Mouse (Mus musculus) embryo, embryonic 10.5 days (tissue): ENCODE results near the gene Trex1.

Experiments used
- DNase-seq: peaks from one replicate; pipeline ENCODE4 v3.0.0-alpha.2; 2015; ENCODE audit warnings: low spot score

Gene Trex1

GRCm38 (mm10) chr9:109087987-109088386 lies 28.5 kb upstream of the Trex1 start:
- DNase-seq: peak; percentile 76

- DNase-seq: peak; percentile 75
These were observed 25.4 kb upstream of the Trex1 start for GRCm38 (mm10) chr9:109084922-109085321.

- peak; percentile 95 for DNase-seq
These were observed 22.7 kb upstream of the Trex1 start, which contains the start of the genes Ccdc51 and Tma7 for GRCm38 (mm10) chr9:109082124-109082800. Gene Ccdc51, plus strand, starts transcription at chr9:109082493. Gene Tma7, minus strand, starts transcription at chr9:109082587.

- peak; percentile 11 for DNase-seq
These were observed 22.2 kb upstream of the Trex1 start for GRCm38 (mm10) chr9:109081749-109082123.

GRCm38 (mm10) chr9:109080516-109080915 lies 21.0 kb upstream of the Trex1 start:
- no peak for DNase-seq

- peak; percentile 94 for DNase-seq
These were observed 14.4 kb upstream of the Trex1 start, which contains the start of gene Atrip for GRCm38 (mm10) chr9:109073661-109074573. Gene Atrip, minus strand, starts transcription at chr9:109074124.

- no peak for DNase-seq
These were observed 8.7 kb upstream of the Trex1 start for GRCm38 (mm10) chr9:109068095-109068735.

GRCm38 (mm10) chr9:109060898-109061295 lies 1.4 kb upstream of the Trex1 start:
- DNase-seq: no peak

GRCm38 (mm10) chr9:109060184-109060897 lies 807 bp upstream of the Trex1 start:
- DNase-seq: no peak

GRCm38 (mm10) chr9:109058006-109058765 lies 1.3 kb downstream of the Trex1 start:
- no peak for DNase-seq

GRCm38 (mm10) chr9:109057543-109057942 lies 2.0 kb downstream of the Trex1 start:
- DNase-seq: no peak

- DNase-seq: no peak
These were observed 2.6 kb downstream of the Trex1 start for GRCm38 (mm10) chr9:109056916-109057315.

- DNase-seq: no peak
These were observed 3.3 kb downstream of the Trex1 start for GRCm38 (mm10) chr9:109056081-109056690.

GRCm38 (mm10) chr9:109055271-109056030 lies 4.1 kb downstream of the Trex1 start:
- no peak for DNase-seq

GRCm38 (mm10) chr9:109054712-109055111 lies 4.8 kb downstream of the Trex1 start:
- peak; percentile 73 for DNase-seq

- DNase-seq: no peak
These were observed 5.7 kb downstream of the Trex1 start for GRCm38 (mm10) chr9:109053851-109054250.

GRCm38 (mm10) chr9:109053366-109053765 lies 6.2 kb downstream of the Trex1 start:
- DNase-seq: no peak

- no peak for DNase-seq
These were observed 6.9 kb downstream of the Trex1 start for GRCm38 (mm10) chr9:109052490-109053260.
